Mouse (Mus musculus): ENCODE results near the gene Agrp. TPM values are rescaled to one million over a fixed set of nuclear protein-coding genes. Genes with fewer than 3 reads are reported as not detected.
"Not testable (repeated sequence)": the region's sequence is repeated elsewhere in the genome, so short reads cannot be mapped to it uniquely, and the experiment has no call there.

Agrp gene
- total and polyA plus RNA-seq, 2 experiments from 2014 or later = 7.6 TPM; not detected in 1

DNA sequence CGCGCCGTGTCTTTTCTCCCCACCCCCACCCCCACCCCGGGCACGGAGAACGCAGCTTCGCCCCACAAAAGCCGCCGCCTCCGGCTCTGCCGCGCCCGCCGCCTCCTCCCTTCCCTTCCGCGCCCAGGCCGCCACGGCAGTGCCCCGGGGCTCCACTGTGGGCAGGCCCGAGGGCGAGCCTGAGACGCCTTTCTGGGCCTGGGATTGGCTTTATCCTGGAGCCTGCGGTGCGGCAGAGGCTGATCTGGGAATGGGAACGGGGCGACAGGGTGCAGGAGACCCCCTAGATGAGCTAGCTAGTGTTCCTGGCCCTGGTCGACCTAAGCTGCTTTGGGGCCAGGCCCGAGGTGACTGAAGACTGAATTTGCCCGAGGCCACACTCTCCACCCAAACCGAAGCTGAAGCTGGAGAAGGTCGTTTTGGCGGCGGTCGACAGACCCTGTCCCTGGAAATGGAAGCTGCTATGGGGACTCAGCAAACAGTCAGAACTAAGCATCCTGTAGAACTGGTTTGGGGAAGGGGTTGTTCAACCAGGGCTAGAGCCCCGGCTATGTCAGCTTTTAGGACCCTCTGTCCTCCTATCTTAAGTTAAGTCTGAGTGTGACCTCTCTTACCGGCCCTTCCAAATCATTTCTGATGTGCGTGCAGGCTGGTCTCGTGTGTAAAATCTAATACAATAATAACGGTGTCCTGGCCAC is 31.6 kb downstream of the Agrp start:
- Histone ChIP-seq H3K27ac (ENCODE audit: low read depth, low read length) (peak overlapping the region; percentile 95), H3K4me2 (ENCODE audit: low read depth, low read length, poor library complexity, severe bottlenecking) (peak overlapping the region; percentile 90), H3K9me3 (ENCODE audit: low read length) (no peaks in the 10 kb centered on the region), H3K36me3 (ENCODE audit: insufficient read depth, low read length) (no peaks in the 10 kb centered on the region), H3K4me3 (ENCODE audit: low read depth, low read length) (peak overlapping the region; percentile 94), H3K4me1 (ENCODE audit: insufficient read depth, low read length) (peaks cover 4% of the 10 kb centered on the region; the same call in 1 of the 2 replicates), H3K9ac (replicated peaks; ENCODE audit: low read length, poor library complexity, severe bottlenecking) (peak overlapping the region; percentile 98), H3K27me3 (ENCODE audit: insufficient read depth, low read length) (no peaks in the 10 kb centered on the region)
- no peak for DNase-seq (ENCODE audit: low spot score)
- ATAC-seq (ENCODE audit: low FRiP score) = peak; percentile 39
- TF ChIP-seq CTCF (IDR thresholded peaks at IDR 0.05) = no peak
- under 1% methylated on average over 25 of the region's 39 CpGs for WGBS

DNA sequence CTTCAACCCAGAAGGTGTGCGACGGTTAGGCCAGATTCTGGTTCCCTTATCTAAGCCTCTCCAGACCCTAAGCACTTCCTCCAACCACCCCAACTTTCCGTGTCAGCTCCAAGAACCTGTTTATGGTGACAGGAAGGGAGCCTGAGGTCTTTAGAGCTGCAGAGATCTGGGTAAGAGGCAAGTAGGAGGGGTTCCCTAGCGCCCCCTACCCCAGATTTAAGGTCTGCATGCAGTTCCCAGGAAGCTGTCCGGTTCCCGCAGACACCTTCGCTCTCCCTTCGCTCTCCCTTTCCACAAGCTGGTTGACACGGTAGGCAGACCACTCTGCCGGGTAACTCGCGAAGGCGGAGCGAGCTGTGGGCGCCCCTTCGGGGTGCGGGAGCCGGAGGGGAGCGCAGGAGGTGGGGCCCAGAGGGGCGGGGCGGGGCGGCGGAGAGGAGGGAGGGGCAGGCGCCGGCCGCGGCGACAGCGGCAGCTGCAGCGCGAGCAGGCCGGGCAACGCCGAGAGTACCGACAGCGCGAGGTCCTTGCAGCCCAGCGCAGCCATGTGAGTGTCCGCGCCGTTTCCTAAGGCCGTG is 32.3 kb downstream of the Agrp start, which contains the start of gene Ripor1:
TSS of gene Ripor1 (plus strand) at position 452 of the 578 bp plus-strand sequence.
- TF ChIP-seq CTCF (IDR thresholded peaks at IDR 0.05) = peak; percentile 80
- peak within 1 kb of the TSS; percentile 95 for H3K27ac ChIP-seq (ENCODE audit: low read depth, low read length)
- WGBS = under 1% methylated on average over 20 of the region's 42 CpGs
- peak within 1 kb of the TSS; percentile 94 for H3K4me3 ChIP-seq (ENCODE audit: low read depth, low read length)
- H3K36me3 ChIP-seq (ENCODE audit: insufficient read depth, low read length) = no peaks in the 10 kb centered on the region
- peak; percentile 79 for ATAC-seq (ENCODE audit: low FRiP score)
- no peaks in the 10 kb centered on the region for H3K9me3 ChIP-seq (ENCODE audit: low read length)
- H3K4me1 ChIP-seq (ENCODE audit: insufficient read depth, low read length) = peaks cover 4% of the 10 kb centered on the region; the same call in 1 of the 2 replicates
- peak within 1 kb of the TSS; percentile 90 for H3K4me2 ChIP-seq (ENCODE audit: low read depth, low read length, poor library complexity, severe bottlenecking)
- peak; percentile 81 for DNase-seq (ENCODE audit: low spot score)
- peak within 1 kb of the TSS; percentile 98 for H3K9ac ChIP-seq (replicated peaks; ENCODE audit: low read length, poor library complexity, severe bottlenecking)
- no peaks in the 10 kb centered on the region for H3K27me3 ChIP-seq (ENCODE audit: insufficient read depth, low read length)

DNA sequence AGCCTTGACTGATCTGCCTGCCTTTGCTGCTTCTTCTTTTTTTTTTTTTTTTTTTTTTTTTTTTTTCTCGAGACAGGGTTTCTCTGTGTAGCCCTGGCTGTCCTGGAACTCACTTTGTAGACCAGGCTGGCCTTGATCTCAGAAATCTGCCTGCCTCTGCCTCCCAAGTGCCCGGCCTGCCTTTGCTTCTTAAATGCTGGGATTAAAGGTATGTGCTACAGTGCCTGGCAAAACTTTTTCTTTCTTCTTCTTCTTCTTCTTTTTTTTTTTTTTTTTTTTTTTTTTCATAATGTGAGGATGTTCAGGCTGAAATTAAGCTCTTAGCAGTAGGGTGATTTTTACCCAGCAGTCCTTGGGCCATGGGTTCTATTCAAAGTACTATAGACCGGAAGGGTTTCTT is 34.7 kb downstream of the Agrp start:
- H3K27me3 ChIP-seq (ENCODE audit: insufficient read depth, low read length); H3K27ac ChIP-seq (ENCODE audit: low read depth, low read length); H3K4me3 ChIP-seq (ENCODE audit: low read depth, low read length); H3K4me1 ChIP-seq (ENCODE audit: insufficient read depth, low read length); H3K4me2 ChIP-seq (ENCODE audit: low read depth, low read length, poor library complexity, severe bottlenecking); H3K9ac ChIP-seq (replicated peaks; ENCODE audit: low read length, poor library complexity, severe bottlenecking); DNase-seq (ENCODE audit: low spot score); ATAC-seq (ENCODE audit: low FRiP score); H3K9me3 ChIP-seq (ENCODE audit: low read length); H3K36me3 ChIP-seq (ENCODE audit: insufficient read depth, low read length): not testable (repeated sequence)
- WGBS = 93% methylated on average over 2 of the region's 3 CpGs

DNA sequence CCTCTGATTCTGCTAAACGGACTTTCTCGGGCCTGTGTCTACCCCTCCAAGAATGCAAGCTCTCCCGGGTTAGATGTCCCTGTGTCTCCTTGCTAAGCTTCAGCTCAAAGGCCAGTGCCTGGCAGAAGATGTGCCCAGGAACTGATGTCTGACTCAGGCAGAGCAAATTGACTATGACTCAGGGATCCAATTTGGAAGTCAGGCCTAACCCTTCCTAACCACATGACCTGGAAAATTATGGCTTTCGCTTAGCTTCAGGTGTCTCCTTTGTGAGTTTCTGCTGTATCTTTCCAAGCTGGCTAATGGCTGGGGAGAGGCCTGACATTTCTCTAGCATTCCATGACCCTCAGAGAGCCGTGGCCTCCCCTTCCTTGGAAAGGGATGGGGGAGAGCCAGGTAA is 35.9 kb downstream of the Agrp start:
- Histone ChIP-seq H3K4me3 (ENCODE audit: low read depth, low read length) (no peak overlapping the region), H3K36me3 (ENCODE audit: insufficient read depth, low read length) (no peaks in the 10 kb centered on the region), H3K9me3 (ENCODE audit: low read length) (no peaks in the 10 kb centered on the region), H3K9ac (replicated peaks; ENCODE audit: low read length, poor library complexity, severe bottlenecking) (no peak overlapping the region), H3K4me1 (ENCODE audit: insufficient read depth, low read length) (no peaks in the 10 kb centered on the region), H3K27ac (ENCODE audit: low read depth, low read length) (no peak overlapping the region), H3K27me3 (ENCODE audit: insufficient read depth, low read length) (no peaks in the 10 kb centered on the region), H3K4me2 (ENCODE audit: low read depth, low read length, poor library complexity, severe bottlenecking) (no peak overlapping the region)
- ATAC-seq (ENCODE audit: low FRiP score) (no peak), DNase-seq (ENCODE audit: low spot score) (no peak)
- no peak for TF ChIP-seq CTCF (IDR thresholded peaks at IDR 0.05)
- WGBS = 71% methylated on average over 5 of the region's 5 CpGs

DNA sequence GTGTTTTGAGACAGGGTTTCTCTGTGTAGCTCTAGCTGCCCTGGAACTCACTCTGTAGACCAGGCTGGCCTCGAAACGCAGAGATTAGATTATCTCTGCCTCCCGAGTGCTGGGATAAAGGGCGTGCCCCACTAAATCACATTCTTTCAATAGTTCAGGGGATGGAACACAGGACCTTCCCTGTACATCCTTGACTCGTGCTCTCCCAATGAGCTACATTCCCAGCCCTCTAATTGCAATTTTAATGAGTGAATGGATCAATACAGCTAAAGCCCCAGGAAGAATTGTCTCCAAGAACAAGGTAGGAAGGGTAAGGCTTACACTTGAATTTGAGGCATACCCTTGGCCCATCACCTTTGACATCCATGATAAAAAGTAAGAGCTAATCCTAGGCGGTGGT is 38.4 kb downstream of the Agrp start:
- Histone ChIP-seq H3K4me1 (ENCODE audit: insufficient read depth, low read length) (no peaks in the 10 kb centered on the region), H3K4me3 (ENCODE audit: low read depth, low read length) (no peak overlapping the region), H3K9me3 (ENCODE audit: low read length) (no peaks in the 10 kb centered on the region), H3K36me3 (ENCODE audit: insufficient read depth, low read length) (no peaks in the 10 kb centered on the region), H3K27me3 (ENCODE audit: insufficient read depth, low read length) (no peaks in the 10 kb centered on the region), H3K27ac (ENCODE audit: low read depth, low read length) (no peak overlapping the region), H3K9ac (replicated peaks; ENCODE audit: low read length, poor library complexity, severe bottlenecking) (no peak overlapping the region), H3K4me2 (ENCODE audit: low read depth, low read length, poor library complexity, severe bottlenecking) (no peak overlapping the region)
- 83% methylated on average over 6 of the region's 6 CpGs for WGBS
- ATAC-seq (ENCODE audit: low FRiP score) = no peak
- DNase-seq (ENCODE audit: low spot score) = no peak
- no peak for TF ChIP-seq CTCF (IDR thresholded peaks at IDR 0.05)

DNA sequence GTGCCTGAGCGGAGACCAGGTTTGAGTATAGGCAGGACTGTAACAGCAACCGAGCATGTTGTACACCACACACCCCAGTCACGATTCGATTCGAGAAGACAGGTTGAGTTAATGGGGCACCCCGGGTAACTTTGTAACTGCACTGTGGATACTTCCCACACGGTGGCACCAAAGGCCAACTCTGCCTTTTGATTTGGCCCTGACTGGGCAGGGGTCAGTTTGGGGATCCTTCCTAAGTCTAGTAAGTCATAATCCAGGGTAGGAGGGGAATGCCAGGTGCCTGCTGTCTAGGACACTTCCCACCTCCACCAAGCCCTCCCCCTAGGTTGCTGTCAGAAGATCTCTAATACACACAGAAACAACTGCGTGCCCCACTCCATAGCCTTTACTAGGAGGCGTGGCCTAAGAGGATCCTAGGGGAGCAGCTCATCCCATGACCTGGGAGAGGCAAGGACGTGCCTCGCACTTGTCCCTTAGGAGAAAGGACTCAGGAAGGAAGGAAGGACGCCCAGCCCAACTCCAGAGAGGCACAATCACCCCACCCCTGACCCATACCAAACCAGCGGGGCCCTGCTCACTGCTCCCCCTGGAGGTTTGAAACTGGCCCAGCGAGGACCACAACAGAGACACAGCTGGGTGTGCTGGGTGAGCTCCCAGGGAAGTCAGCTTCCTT is 40.7 kb downstream of the Agrp start:
- Histone ChIP-seq H3K27ac (ENCODE audit: low read depth, low read length) (no peak overlapping the region), H3K36me3 (ENCODE audit: insufficient read depth, low read length) (no peaks in the 10 kb centered on the region), H3K27me3 (ENCODE audit: insufficient read depth, low read length) (no peaks in the 10 kb centered on the region), H3K4me1 (ENCODE audit: insufficient read depth, low read length) (no peaks in the 10 kb centered on the region), H3K4me2 (ENCODE audit: low read depth, low read length, poor library complexity, severe bottlenecking) (0 out of 2 replicates have a peak overlapping the region, but pooled peaks have one; percentile 24), H3K9ac (replicated peaks; ENCODE audit: low read length, poor library complexity, severe bottlenecking) (no peak overlapping the region), H3K4me3 (ENCODE audit: low read depth, low read length) (no peak overlapping the region), H3K9me3 (ENCODE audit: low read length) (no peaks in the 10 kb centered on the region)
- ATAC-seq (ENCODE audit: low FRiP score) (0 out of 2 replicates have a peak, but pooled peaks have one; percentile 31), DNase-seq (ENCODE audit: low spot score) (no peak)
- WGBS = 8% methylated on average over 14 of the region's 14 CpGs
- TF ChIP-seq CTCF (IDR thresholded peaks at IDR 0.05) = peak; percentile 69
